Mouse (Mus musculus): ENCODE data around the gene Tm4sf19. TPM values are rescaled to one million over a fixed set of nuclear protein-coding genes. Genes with fewer than 3 reads are reported as not detected.
"Not testable (repeated sequence)": the region's sequence is repeated elsewhere in the genome, so short reads cannot be mapped to it uniquely, and the experiment has no call there.

Gene Tm4sf19
- total RNA-seq, 2 experiments from 2014 or later: not detected

GRCm38 (mm10) chr16:32427506-32427905 is 27.2 kb downstream of the Tm4sf19 start:
- intact Hi-C loops (cut with DNase I): no loop called here
- no peak for DNase-seq

- intact Hi-C loops (cut with DNase I): no loop called here
- DNase-seq: peak; percentile 94
Measured at GRCm38 (mm10) chr16:32430474-32431046, 30.3 kb downstream of the Tm4sf19 start, which contains the start of gene Pcyt1a. Gene Pcyt1a (plus strand): TSS chr16:32430921.

GRCm38 (mm10) chr16:32431047-32431591 is 30.8 kb downstream of the Tm4sf19 start:
- intact Hi-C loops (cut with DNase I): no loop called here
- no peak for DNase-seq

- intact Hi-C loops (cut with DNase I): no loop called here
- no peak for DNase-seq
Measured at GRCm38 (mm10) chr16:32431926-32432325, 31.6 kb downstream of the Tm4sf19 start.

- no peak for DNase-seq
- intact Hi-C loops (cut with DNase I): no loop called here
Measured at GRCm38 (mm10) chr16:32433138-32433537, 32.8 kb downstream of the Tm4sf19 start.

- intact Hi-C loops (cut with DNase I): no loop called here
- no peak for DNase-seq
Measured at GRCm38 (mm10) chr16:32434066-32434465, 33.8 kb downstream of the Tm4sf19 start.

- intact Hi-C loops (cut with DNase I): no loop called here
- DNase-seq: no peak
Measured at GRCm38 (mm10) chr16:32434691-32435090, 34.4 kb downstream of the Tm4sf19 start.

GRCm38 (mm10) chr16:32436657-32437056 is 36.4 kb downstream of the Tm4sf19 start:
- intact Hi-C loops (cut with DNase I): no loop called here
- DNase-seq: no peak

GRCm38 (mm10) chr16:32437266-32437665 is 37.0 kb downstream of the Tm4sf19 start:
- intact Hi-C loops (cut with DNase I): no loop called here
- DNase-seq: no peak

GRCm38 (mm10) chr16:32441432-32441831 is 41.1 kb downstream of the Tm4sf19 start:
- no peak for DNase-seq
- intact Hi-C loops (cut with DNase I): no loop called here

GRCm38 (mm10) chr16:32444615-32445014 is 44.3 kb downstream of the Tm4sf19 start:
- intact Hi-C loops (cut with DNase I); DNase-seq: not testable (repeated sequence)

- intact Hi-C loops (cut with DNase I): no loop called here
Measured at GRCm38 (mm10) chr16:32445558-32445957, 45.3 kb downstream of the Tm4sf19 start.

GRCm38 (mm10) chr16:32446563-32447138 is 46.3 kb downstream of the Tm4sf19 start:
- intact Hi-C loops (cut with DNase I): no loop called here
- no peak for DNase-seq

More at GRCm38 (mm10) chr16:32445558-32445957, 45.3 kb downstream of the Tm4sf19 start:
- DNase-seq: no peak

- intact Hi-C loops (cut with DNase I): no loop called here
- DNase-seq: no peak
Measured at GRCm38 (mm10) chr16:32449665-32450064, 49.4 kb downstream of the Tm4sf19 start.

GRCm38 (mm10) chr16:32450133-32450532 is 49.8 kb downstream of the Tm4sf19 start:
- intact Hi-C loops (cut with DNase I): no loop called here

GRCm38 (mm10) chr16:32453102-32453501 is 52.8 kb downstream of the Tm4sf19 start:
- intact Hi-C loops (cut with DNase I): no loop called here

More at GRCm38 (mm10) chr16:32450133-32450532, 49.8 kb downstream of the Tm4sf19 start:
- DNase-seq: no peak

GRCm38 (mm10) chr16:32454646-32455045 is 54.3 kb downstream of the Tm4sf19 start:
- DNase-seq: no peak
- intact Hi-C loops (cut with DNase I): no loop called here

More at GRCm38 (mm10) chr16:32453102-32453501, 52.8 kb downstream of the Tm4sf19 start:
- no peak for DNase-seq

- intact Hi-C loops (cut with DNase I): no loop called here
Measured at GRCm38 (mm10) chr16:32456086-32456485, 55.8 kb downstream of the Tm4sf19 start.

GRCm38 (mm10) chr16:32456761-32457160 is 56.5 kb downstream of the Tm4sf19 start:
- intact Hi-C loops (cut with DNase I): no loop called here
- DNase-seq: no peak

More at GRCm38 (mm10) chr16:32456086-32456485, 55.8 kb downstream of the Tm4sf19 start:
- no peak for DNase-seq

All from left cerebral cortex, postnatal 4 days (tissue).